Comparison of ENCODE assay signal across 8 mouse cellular contexts in genomic region chr6:120981537-120981936, GRCm38 (mm10).
A peak's percentile ranks its signal among the peaks of the same experiment; 100 is the strongest.
DNase-seq lines count a peak whose midpoint lies in the region; ATAC-seq lines count a peak whose summit lies in the region.

No protein-coding gene starts in this region.

- DNase-seq in embryo, embryonic 10 days (ENCODE audit: low spot score) = peak; percentile 51
- DNase-seq in embryo, embryonic 9.5 days (ENCODE audit: extremely low spot score) = no peak
- DNase-seq in retina, embryonic 14.5 days (ENCODE audit: low spot score) = peak; percentile 50
- no peak for DNase-seq in retina, postnatal 1 day
- DNase-seq in thymus, postnatal 36 days = peak; percentile 25 to 28
- DNase-seq in urinary bladder, postnatal 14 days (ENCODE audit: low spot score) = no peak
- no peak for DNase-seq in cerebellum, postnatal 14 days

- ATAC-seq in granulocyte monocyte progenitor cell, adult 5-6 weeks (replicated peaks; ENCODE audit: poor library complexity, severe bottlenecking) = peak; percentile 83

Comparison
In these comparisons a context has a peak if more than half of its experiments do, and no peak if none do; other contexts are left out.
1. DNase-seq: peak in embryo, embryonic 10 days (single experiment), retina, embryonic 14.5 days (single experiment) and thymus, postnatal 36 days (2 of 2); none in embryo, embryonic 9.5 days (single experiment), retina, postnatal 1 day (single experiment), urinary bladder, postnatal 14 days (single experiment) and cerebellum, postnatal 14 days (0 of 2).